Mouse (Mus musculus): ENCODE results near the gene Ergic1. TPM values are rescaled to one million over a fixed set of nuclear protein-coding genes. Genes with fewer than 3 reads are reported as not detected.
A peak's percentile ranks its signal among the peaks of the same experiment; 100 is the strongest.

The Ergic1 gene
- polyA plus RNA-seq, 1 experiment: 68.6 TPM

DNA sequence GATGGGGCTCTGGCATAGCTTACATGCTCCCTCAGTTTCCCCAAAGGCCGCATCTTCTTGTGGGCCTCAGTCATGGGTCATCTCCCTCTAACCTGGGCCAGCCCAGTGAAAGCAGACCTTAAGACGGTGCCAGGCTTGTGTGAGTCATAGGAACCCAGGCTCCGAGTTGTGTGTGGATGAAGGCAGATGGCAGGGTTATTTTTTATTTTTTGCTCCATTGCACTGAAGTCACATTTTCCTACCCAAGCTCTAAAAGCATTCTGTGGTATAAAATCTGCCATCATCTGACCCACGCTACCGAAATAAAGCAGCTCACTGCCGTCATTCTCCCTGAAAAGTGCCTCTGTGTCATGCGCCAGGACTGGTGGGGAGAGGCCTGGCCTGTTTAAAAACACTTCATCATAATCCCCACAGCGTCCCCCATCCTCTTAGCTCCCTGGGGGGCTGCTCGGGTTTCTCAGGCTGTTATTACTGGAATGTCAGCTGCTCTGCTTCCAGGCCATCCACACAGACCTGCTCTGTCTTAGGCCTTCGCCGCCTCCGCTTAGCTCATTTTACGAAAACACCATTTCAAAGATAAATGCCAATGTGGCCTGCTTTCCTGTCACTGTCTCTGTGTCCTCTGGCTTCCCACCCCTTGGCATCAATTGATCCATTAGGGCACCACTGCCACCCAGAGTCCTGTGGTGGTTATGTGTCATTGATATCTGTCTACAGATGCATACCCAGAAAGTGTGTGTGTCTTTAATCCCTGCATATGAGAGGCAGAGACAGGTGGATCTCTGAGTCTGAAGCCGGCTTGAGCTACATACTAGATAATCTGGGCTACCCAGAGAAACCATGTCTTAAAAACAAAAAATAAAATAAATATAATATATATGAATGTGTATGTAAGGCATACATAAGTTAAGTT, 89.4 kb downstream of the Ergic1 start:
- Histone ChIP-seq H3K27ac (ENCODE audit: insufficient read depth, low read depth, low read length) (no peak overlapping the region), H3K36me3 (ENCODE audit: control insufficient read depth, insufficient read depth, low read length) (peaks cover 5% of the 10 kb centered on the region), H3K4me1 (ENCODE audit: control insufficient read depth, insufficient read depth, insufficient read length, low read length) (no peaks in the 10 kb centered on the region), H3K4me3 (ENCODE audit: low read depth, low read length) (no peak overlapping the region), H3K27me3 (ENCODE audit: control insufficient read depth, insufficient read depth, low read length) (no peaks in the 10 kb centered on the region)
- 89% methylated on average over 14 of the region's 14 CpGs for WGBS
- no peak for TF ChIP-seq CTCF (IDR thresholded peaks at IDR 0.05; ENCODE audit: extremely low read depth, insufficient read length, insufficient replicate concordance, low read depth, low read length)
- TF ChIP-seq POLR2A (IDR thresholded peaks at IDR 0.05; ENCODE audit: low read depth, low read length): no peak

DNA sequence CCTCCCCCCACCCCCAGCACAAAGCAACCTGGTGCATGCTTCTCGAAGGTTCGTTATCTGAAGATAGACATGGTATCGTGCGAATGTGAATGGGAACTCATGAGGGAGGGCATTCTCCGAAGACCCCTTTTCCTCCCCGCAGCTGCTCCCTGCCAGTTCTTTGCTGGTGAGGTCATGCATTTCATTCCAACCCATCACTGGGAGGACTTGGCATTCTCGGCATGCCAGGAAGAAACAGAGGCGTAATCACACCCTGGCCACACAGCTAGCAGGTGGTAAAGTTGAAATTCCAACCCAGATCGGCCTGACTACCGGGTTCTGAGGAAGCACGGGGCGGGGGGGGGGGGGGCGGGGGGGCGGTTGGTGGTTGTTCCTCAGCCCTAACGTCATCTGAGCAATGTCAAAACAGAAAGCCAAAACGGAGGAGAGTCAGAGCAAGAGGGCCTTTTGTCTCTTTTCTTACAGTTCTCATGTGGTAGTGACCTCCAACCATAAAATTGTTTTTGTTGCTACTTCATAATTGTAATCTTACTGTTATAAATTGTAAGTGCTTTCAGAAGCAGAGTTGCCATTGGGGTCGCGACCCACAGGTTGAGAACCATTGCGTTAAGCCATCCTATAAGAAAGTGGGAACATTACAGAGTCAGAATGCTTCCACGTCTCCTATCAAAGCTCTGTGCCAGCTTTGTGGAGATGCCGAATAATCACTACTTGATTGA, 97.7 kb downstream of the Ergic1 start:
- H3K27ac ChIP-seq (ENCODE audit: insufficient read depth, low read depth, low read length): no peak overlapping the region
- H3K4me3 ChIP-seq (ENCODE audit: low read depth, low read length): no peak overlapping the region
- peaks cover 4% of the 10 kb centered on the region for H3K36me3 ChIP-seq (ENCODE audit: control insufficient read depth, insufficient read depth, low read length)
- H3K27me3 ChIP-seq (ENCODE audit: control insufficient read depth, insufficient read depth, low read length): no peaks in the 10 kb centered on the region
- TF ChIP-seq POLR2A (IDR thresholded peaks at IDR 0.05; ENCODE audit: low read depth, low read length): no peak
- TF ChIP-seq CTCF (IDR thresholded peaks at IDR 0.05; ENCODE audit: extremely low read depth, insufficient read length, insufficient replicate concordance, low read depth, low read length): no peak
- 32% methylated on average over 21 of the region's 21 CpGs for WGBS
- H3K4me1 ChIP-seq (ENCODE audit: control insufficient read depth, insufficient read depth, insufficient read length, low read length): peaks cover 2% of the 10 kb centered on the region

DNA sequence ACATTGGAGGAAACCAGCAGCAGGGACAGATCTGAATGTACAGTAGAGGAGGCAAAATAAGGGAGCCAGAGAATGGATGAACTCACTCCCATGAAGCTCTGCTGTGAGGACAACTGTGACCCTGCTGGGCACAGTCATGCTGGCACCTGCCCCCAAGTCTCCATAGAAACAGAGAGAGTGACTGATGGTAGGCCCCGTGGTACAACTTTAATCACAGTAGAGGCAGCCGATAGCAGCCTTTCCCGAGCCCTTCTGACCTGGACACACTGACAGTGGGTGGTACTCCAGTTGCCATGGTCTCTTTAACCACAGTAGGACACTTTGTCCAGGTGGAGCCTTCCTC, 98.3 kb downstream of the Ergic1 start:
- 68% methylated on average over 3 of the region's 3 CpGs for WGBS
- no peak for TF ChIP-seq POLR2A (IDR thresholded peaks at IDR 0.05; ENCODE audit: low read depth, low read length)
- TF ChIP-seq CTCF (IDR thresholded peaks at IDR 0.05; ENCODE audit: extremely low read depth, insufficient read length, insufficient replicate concordance, low read depth, low read length): no peak
- peaks cover 2% of the 10 kb centered on the region for H3K4me1 ChIP-seq (ENCODE audit: control insufficient read depth, insufficient read depth, insufficient read length, low read length)

DNA sequence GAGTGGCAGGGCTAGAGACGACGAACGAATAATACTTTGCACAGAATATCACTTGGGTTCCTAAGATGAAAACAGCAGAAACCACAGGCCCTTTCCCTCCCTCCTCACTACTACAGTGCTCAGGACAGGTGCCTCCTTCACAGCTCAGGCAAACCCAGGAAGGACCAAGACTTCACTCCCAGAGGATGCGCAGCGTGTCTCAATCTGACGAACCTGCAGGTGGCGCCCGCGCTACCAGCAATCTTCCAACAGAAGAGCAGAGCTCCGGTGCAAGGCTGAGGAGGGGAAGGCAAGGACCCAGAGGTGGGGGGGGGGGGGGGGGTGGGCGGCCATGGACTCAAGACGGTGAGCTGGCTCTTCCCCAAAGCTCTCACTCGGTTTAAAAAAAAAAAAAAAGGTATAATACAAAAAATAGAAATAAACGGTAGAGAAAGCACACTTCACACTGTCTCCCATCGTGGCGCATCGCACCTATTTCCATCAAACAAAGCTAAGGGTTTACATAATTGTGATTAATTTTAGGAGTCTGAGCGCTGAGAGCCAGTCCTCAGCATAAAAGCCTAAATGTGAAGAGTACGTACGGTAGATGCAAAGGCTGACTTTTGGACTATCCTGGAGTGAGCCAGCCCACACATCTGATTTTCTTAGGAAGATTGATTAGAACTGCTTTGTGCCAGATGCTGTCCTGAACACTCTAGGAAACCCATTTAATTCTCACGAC, 99.1 kb downstream of the Ergic1 start:
- Histone ChIP-seq H3K36me3 (ENCODE audit: control insufficient read depth, insufficient read depth, low read length) (no peaks in the 10 kb centered on the region; the same call in none of the 2 replicates), H3K27ac (ENCODE audit: insufficient read depth, low read depth, low read length) (no peak overlapping the region), H3K27me3 (ENCODE audit: control insufficient read depth, insufficient read depth, low read length) (no peaks in the 10 kb centered on the region), H3K4me3 (ENCODE audit: low read depth, low read length) (no peak overlapping the region), H3K4me1 (ENCODE audit: control insufficient read depth, insufficient read depth, insufficient read length, low read length) (peaks cover 2% of the 10 kb centered on the region)
- 20% methylated on average over 21 of the region's 21 CpGs for WGBS
- no peak for TF ChIP-seq POLR2A (IDR thresholded peaks at IDR 0.05; ENCODE audit: low read depth, low read length)
- peak; percentile 71 for TF ChIP-seq CTCF (IDR thresholded peaks at IDR 0.05; ENCODE audit: extremely low read depth, insufficient read length, insufficient replicate concordance, low read depth, low read length)

More for the DNA sequence above, 98.3 kb downstream of the Ergic1 start:
- H3K27ac ChIP-seq (ENCODE audit: insufficient read depth, low read depth, low read length): no peak overlapping the region
- peaks cover 4% of the 10 kb centered on the region for H3K36me3 ChIP-seq (ENCODE audit: control insufficient read depth, insufficient read depth, low read length)
- no peak overlapping the region for H3K4me3 ChIP-seq (ENCODE audit: low read depth, low read length)
- H3K27me3 ChIP-seq (ENCODE audit: control insufficient read depth, insufficient read depth, low read length): no peaks in the 10 kb centered on the region

DNA sequence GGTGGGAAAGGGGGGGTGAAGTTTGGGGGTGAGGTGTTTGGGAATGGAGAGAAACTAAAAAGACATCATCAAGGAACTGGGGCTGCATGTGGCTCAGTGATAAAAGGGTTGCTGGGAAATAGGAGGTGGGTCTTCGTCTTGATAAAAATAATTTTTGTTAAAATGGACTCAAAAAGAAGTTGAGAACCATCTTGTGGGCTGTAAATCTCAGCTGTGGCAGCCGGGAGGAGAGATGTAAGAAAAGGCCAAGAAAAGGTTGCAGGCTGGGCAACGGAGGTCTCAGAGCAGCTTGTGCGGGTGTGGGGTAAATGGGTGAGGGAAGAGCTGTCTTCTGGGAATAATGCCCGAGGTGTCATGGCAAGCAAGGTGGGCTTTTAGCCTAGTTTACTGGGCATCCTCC, 100.9 kb downstream of the Ergic1 start:
- no peak overlapping the region for H3K27ac ChIP-seq (ENCODE audit: insufficient read depth, low read depth, low read length)
- no peaks in the 10 kb centered on the region for H3K36me3 ChIP-seq (ENCODE audit: control insufficient read depth, insufficient read depth, low read length)
- TF ChIP-seq POLR2A (IDR thresholded peaks at IDR 0.05; ENCODE audit: low read depth, low read length) (no peak), CTCF (IDR thresholded peaks at IDR 0.05; ENCODE audit: extremely low read depth, insufficient read length, insufficient replicate concordance, low read depth, low read length) (no peak)
- no peak overlapping the region for H3K4me3 ChIP-seq (ENCODE audit: low read depth, low read length)
- no peaks in the 10 kb centered on the region for H3K27me3 ChIP-seq (ENCODE audit: control insufficient read depth, insufficient read depth, low read length)
- H3K4me1 ChIP-seq (ENCODE audit: control insufficient read depth, insufficient read depth, insufficient read length, low read length): peaks cover 2% of the 10 kb centered on the region
- WGBS: 80% methylated on average over 5 of the region's 5 CpGs

DNA sequence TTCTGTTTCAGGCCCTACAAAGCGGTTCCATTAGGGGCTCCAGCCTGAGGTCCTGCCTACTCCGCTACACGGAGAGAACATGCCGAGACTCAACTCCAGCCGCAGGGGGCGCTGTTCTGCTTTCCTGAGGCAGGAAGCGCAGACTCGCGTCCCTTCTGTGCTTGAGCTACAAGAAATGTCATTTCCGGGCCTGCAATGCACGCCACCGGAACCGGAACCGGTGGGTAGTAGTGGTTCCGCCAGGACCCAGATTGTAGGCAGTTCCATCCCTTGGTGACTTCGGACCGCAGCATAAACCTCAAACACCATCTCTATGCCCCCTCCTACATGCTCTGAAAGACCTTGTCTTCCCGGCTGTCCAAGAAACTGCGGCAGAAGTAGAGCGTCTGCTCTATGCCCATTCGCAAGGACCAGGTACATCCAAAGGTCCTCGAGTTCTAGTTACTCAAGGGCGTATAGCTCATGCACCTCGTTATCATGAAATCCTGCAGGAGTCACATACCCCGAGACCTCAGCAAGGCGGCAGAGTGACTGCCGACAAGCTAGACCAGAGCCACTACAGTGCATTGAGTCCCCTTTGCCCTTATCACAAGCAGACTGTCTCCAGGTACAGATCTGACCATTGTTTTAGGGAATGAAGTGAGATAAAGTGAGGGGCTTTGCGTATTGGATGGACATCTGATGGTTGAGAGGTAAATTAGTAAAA, 101.8 kb downstream of the Ergic1 start, which contains the start of gene Atp6v0e:
TSS of gene Atp6v0e (plus strand) at position 254 of the 706 bp plus-strand sequence.
- Histone ChIP-seq H3K4me1 (ENCODE audit: control insufficient read depth, insufficient read depth, insufficient read length, low read length) (peaks cover 2% of the 10 kb centered on the region), H3K4me3 (ENCODE audit: low read depth, low read length) (peak within 1 kb of the TSS; percentile 71), H3K27me3 (ENCODE audit: control insufficient read depth, insufficient read depth, low read length) (no peaks in the 10 kb centered on the region), H3K36me3 (ENCODE audit: control insufficient read depth, insufficient read depth, low read length) (no peaks in the 10 kb centered on the region), H3K27ac (ENCODE audit: insufficient read depth, low read depth, low read length) (peak within 1 kb of the TSS; percentile 7; the same call in 1 of the 2 replicates)
- WGBS: under 1% methylated on average over 28 of the region's 28 CpGs
- TF ChIP-seq CTCF (IDR thresholded peaks at IDR 0.05; ENCODE audit: extremely low read depth, insufficient read length, insufficient replicate concordance, low read depth, low read length) (peak; percentile 98), POLR2A (IDR thresholded peaks at IDR 0.05; ENCODE audit: low read depth, low read length) (peak; percentile 38; the same call in 1 of the 2 replicates)
